ENCODE assay signal across 10 mouse cellular contexts in genomic region chr15:10951951-10952759, GRCm38 (mm10). TPM values are rescaled to one million over a fixed set of nuclear protein-coding genes. Genes with fewer than 3 reads are reported as not detected.
DNase-seq lines count a peak whose midpoint lies in the region; ATAC-seq lines count a peak whose summit lies in the region.
"Had no signal": no experiment of that assay in that cellular context is flagged by ENCODE, and none has a peak within 500 bp of the region (broad histone marks: within the 10 kb centered on the region; RNA-seq: fewer than 3 reads in every experiment).

Gene C1qtnf3 (plus strand): TSS chr15:10952332.

- no peaks in the 10 kb centered on the region for H3K36me3 ChIP-seq in embryonic facial prominence, embryonic 13.5 days
- H3K36me3 ChIP-seq in embryonic facial prominence, embryonic 10.5 days (replicated peaks): no peaks in the 10 kb centered on the region
- H3K36me3 ChIP-seq in hindbrain, embryonic 14.5 days (replicated peaks; ENCODE audit: control insufficient read depth, insufficient read depth): no peaks in the 10 kb centered on the region
- H3K36me3 ChIP-seq in midbrain, embryonic 15.5 days (replicated peaks): no peaks in the 10 kb centered on the region
- H3K36me3 ChIP-seq: liver, embryonic 15.5 days had no signal

- no peak within 1 kb of the TSS for H3K4me2 ChIP-seq in embryonic facial prominence, embryonic 13.5 days
- H3K4me2 ChIP-seq in hindbrain, embryonic 14.5 days (replicated peaks): peak within 1 kb of the TSS; percentile 42
- 0 out of 2 replicates have a peak within 1 kb of the TSS, but pooled peaks have one; percentile 3 for H3K4me2 ChIP-seq in midbrain, embryonic 15.5 days
- H3K4me2 ChIP-seq: liver, embryonic 15.5 days had no signal

- no peak for ATAC-seq in embryonic facial prominence, embryonic 13.5 days (ENCODE audit: insufficient number of reproducible peaks, insufficient read depth, low FRiP score, low TSS enrichment, low read depth)
- peak; percentile 66 for ATAC-seq in hindbrain, embryonic 14.5 days (ENCODE audit: low FRiP score)
- peak; percentile 66; the same call in 1 of the 2 replicates for ATAC-seq in midbrain, embryonic 15.5 days (replicated peaks)

- no peak within 1 kb of the TSS for H3K4me3 ChIP-seq in embryonic facial prominence, embryonic 13.5 days
- no peak within 1 kb of the TSS for H3K4me3 ChIP-seq in embryonic facial prominence, embryonic 10.5 days
- peak within 1 kb of the TSS; percentile 10 for H3K4me3 ChIP-seq in brown adipose tissue, adult 24 weeks (ENCODE audit: insufficient read depth, low read depth, low read length)
- H3K4me3 ChIP-seq in hindbrain, embryonic 14.5 days (replicated peaks; ENCODE audit: low read length): 0 out of 2 replicates have a peak within 1 kb of the TSS, but pooled peaks have one; percentile 1
- no peak within 1 kb of the TSS for H3K4me3 ChIP-seq in midbrain, embryonic 15.5 days
- H3K4me3 ChIP-seq: liver, embryonic 15.5 days had no signal

- 64% methylated on average over 23 of the region's 23 CpGs for WGBS in embryonic facial prominence, embryonic 13.5 days
- WGBS in embryonic facial prominence, embryonic 10.5 days: 86% methylated on average over 23 of the region's 23 CpGs
- WGBS in hindbrain, embryonic 14.5 days: 58% methylated on average over 23 of the region's 23 CpGs
- 73% methylated on average over 23 of the region's 23 CpGs for WGBS in midbrain, embryonic 15.5 days

- no peak within 1 kb of the TSS for H3K9ac ChIP-seq in embryonic facial prominence, embryonic 13.5 days
- H3K9ac ChIP-seq in hindbrain, embryonic 14.5 days: no peak within 1 kb of the TSS
- no peak within 1 kb of the TSS for H3K9ac ChIP-seq in midbrain, embryonic 15.5 days
- H3K9ac ChIP-seq: liver, embryonic 15.5 days had no signal

- no peak for DNase-seq in embryonic facial prominence, embryonic 10.5 days (ENCODE audit: low spot score)
- DNase-seq in hindbrain, embryonic 14.5 days (ENCODE audit: low spot score): no peak
- DNase-seq in lung, postnatal 36 days: no peak
- DNase-seq in right cerebral cortex, adult 2 months (ENCODE audit: low spot score in 2 of 2): no peak
- no peak for DNase-seq in layer of hippocampus, postnatal 14 days (ENCODE audit: low spot score in 2 of 2)
- DNase-seq: heart, postnatal 14 days had no signal

- peaks cover 20% of the 10 kb centered on the region for H3K4me1 ChIP-seq in embryonic facial prominence, embryonic 13.5 days
- H3K4me1 ChIP-seq in embryonic facial prominence, embryonic 10.5 days: peaks cover 4% of the 10 kb centered on the region; the same call in 1 of the 2 replicates
- no peaks in the 10 kb centered on the region for H3K4me1 ChIP-seq in brown adipose tissue, adult 24 weeks (ENCODE audit: control insufficient read depth, insufficient read depth, insufficient read length, low read length)
- H3K4me1 ChIP-seq in hindbrain, embryonic 14.5 days (replicated peaks; ENCODE audit: control insufficient read depth, insufficient read depth, low read length): peaks cover 5% of the 10 kb centered on the region; the same call in 1 of the 2 replicates
- H3K4me1 ChIP-seq in midbrain, embryonic 15.5 days: no peaks in the 10 kb centered on the region

- peaks cover 7% of the 10 kb centered on the region; the same call in 1 of the 2 replicates for H3K27me3 ChIP-seq in embryonic facial prominence, embryonic 13.5 days
- no peaks in the 10 kb centered on the region; the same call in 1 of the 2 replicates for H3K27me3 ChIP-seq in embryonic facial prominence, embryonic 10.5 days (replicated peaks; ENCODE audit: low read depth, poor library complexity, severe bottlenecking)
- H3K27me3 ChIP-seq in hindbrain, embryonic 14.5 days (ENCODE audit: control insufficient read depth, insufficient read depth, low read length): no peaks in the 10 kb centered on the region
- no peaks in the 10 kb centered on the region for H3K27me3 ChIP-seq in midbrain, embryonic 15.5 days (replicated peaks)

- H3K9me3 ChIP-seq in embryonic facial prominence, embryonic 13.5 days: no peaks in the 10 kb centered on the region
- H3K9me3 ChIP-seq in embryonic facial prominence, embryonic 10.5 days: no peaks in the 10 kb centered on the region
- H3K9me3 ChIP-seq in hindbrain, embryonic 14.5 days (ENCODE audit: control insufficient read depth, low read length): no peaks in the 10 kb centered on the region
- no peaks in the 10 kb centered on the region for H3K9me3 ChIP-seq in midbrain, embryonic 15.5 days
- H3K9me3 ChIP-seq: liver, embryonic 15.5 days had no signal

- H3K27ac ChIP-seq in embryonic facial prominence, embryonic 13.5 days: peak within 1 kb of the TSS; percentile 52
- no peak within 1 kb of the TSS for H3K27ac ChIP-seq in embryonic facial prominence, embryonic 10.5 days (replicated peaks)
- H3K27ac ChIP-seq in brown adipose tissue, adult 24 weeks (replicated peaks; ENCODE audit: low read depth, low read length): no peak within 1 kb of the TSS
- H3K27ac ChIP-seq in hindbrain, embryonic 14.5 days: peak within 1 kb of the TSS; percentile 4; the same call in 1 of the 2 replicates
- no peak within 1 kb of the TSS for H3K27ac ChIP-seq in midbrain, embryonic 15.5 days
- H3K27ac ChIP-seq: liver, embryonic 15.5 days had no signal

RNA-seq across cellular contexts. Expression of gene C1qtnf3, which starts in this region (rescaled TPM):
- polyA plus RNA-seq in embryonic facial prominence, embryonic 13.5 days (2015; fragmentation: Nextera tagmentation; extraction: Ambion mirVana): 4.2 and 7.0 TPM in 2 replicates
- 0.26 and 0.27 TPM in 2 replicates for polyA plus RNA-seq in embryonic facial prominence, embryonic 10.5 days (2016; fragmentation: Nextera tagmentation; extraction: Ambion mirVana)
- not detected in 2 replicates for polyA plus RNA-seq in brown adipose tissue, adult 24 weeks (2012; ENCODE audit: insufficient read depth, insufficient read length, missing spikeins)
- 4.1 and 5.5 TPM in 2 replicates for polyA plus RNA-seq in hindbrain, embryonic 14.5 days (2014; fragmentation: Nextera tagmentation; extraction: Ambion mirVana)
- polyA plus RNA-seq in midbrain, embryonic 15.5 days (2015; fragmentation: Nextera tagmentation; extraction: Ambion mirVana): 0.89 and 0.93 TPM in 2 replicates
- total RNA-seq in layer of hippocampus, postnatal 14 days (2021): under 1 TPM in 1 of 2 experiments, not detected in 1; 0.53 TPM

Comparison
In these comparisons a context has a peak if more than half of its experiments do, and no peak if none do; other contexts are left out.
1. H3K27ac ChIP-seq: peak in embryonic facial prominence, embryonic 13.5 days (single experiment) and hindbrain, embryonic 14.5 days (single experiment); none in embryonic facial prominence, embryonic 10.5 days (single experiment), brown adipose tissue, adult 24 weeks (single experiment) and midbrain, embryonic 15.5 days (single experiment).
2. Peak in ATAC-seq and H3K4me2 ChIP-seq in midbrain, embryonic 15.5 days; RNA of the gene not detected or under 1 TPM.
3. H3K4me3 ChIP-seq: peak in brown adipose tissue, adult 24 weeks (single experiment) and hindbrain, embryonic 14.5 days (single experiment); none in embryonic facial prominence, embryonic 13.5 days (single experiment), embryonic facial prominence, embryonic 10.5 days (single experiment) and midbrain, embryonic 15.5 days (single experiment).